Mouse (Mus musculus): Measurements from ENCODE around the gene Rab40c. TPM values are rescaled to one million over a fixed set of nuclear protein-coding genes. Genes with fewer than 3 reads are reported as not detected.
A peak's percentile ranks its signal among the peaks of the same experiment; 100 is the strongest.
"Not testable (repeated sequence)": the region's sequence is repeated elsewhere in the genome, so short reads cannot be mapped to it uniquely, and the experiment has no call there.

Gene Rab40c
- polyA plus RNA-seq, 1 experiment from 2014 or later = 48.7 TPM

- Histone ChIP-seq H3K27ac (no peak overlapping the region), H3K4me1 (replicated peaks) (peaks cover 50% of the 10 kb centered on the region), H3K4me3 (no peak overlapping the region), H3K9me3 (no peaks in the 10 kb centered on the region), H3K9ac (no peak overlapping the region; the same call in 1 of the 2 replicates), H3K4me2 (no peak overlapping the region), H3K27me3 (no peaks in the 10 kb centered on the region), H3K36me3 (peaks cover 31% of the 10 kb centered on the region)
- 93% methylated on average over 32 of the region's 32 CpGs for WGBS
- no peak for ATAC-seq (ENCODE audit: low FRiP score)
Measured at GRCm38 (mm10) chr17:25877741-25878610, 41.6 kb downstream of the Rab40c start.

- Histone ChIP-seq H3K36me3 (peaks cover 22% of the 10 kb centered on the region), H3K4me1 (replicated peaks) (peaks cover 50% of the 10 kb centered on the region), H3K4me3 (no peak overlapping the region), H3K27ac (no peak overlapping the region), H3K27me3 (no peaks in the 10 kb centered on the region), H3K4me2 (peak overlapping the region; percentile 96), H3K9me3 (no peaks in the 10 kb centered on the region), H3K9ac (peak overlapping the region; percentile 39; the same call in 1 of the 2 replicates)
- WGBS = 93% methylated on average over 3 of the region's 3 CpGs
- ATAC-seq (ENCODE audit: low FRiP score) = no peak
Measured at GRCm38 (mm10) chr17:25877025-25877424, 42.5 kb downstream of the Rab40c start.

GRCm38 (mm10) chr17:25876347-25876915, 43.1 kb downstream of the Rab40c start:
- H3K27ac ChIP-seq = peak overlapping the region; percentile 97

GRCm38 (mm10) chr17:25875171-25876136, 44.1 kb downstream of the Rab40c start:
- H3K4me1 ChIP-seq (replicated peaks) = peaks cover 36% of the 10 kb centered on the region
- H3K27me3 ChIP-seq = no peaks in the 10 kb centered on the region
- peaks cover 22% of the 10 kb centered on the region for H3K36me3 ChIP-seq
- ATAC-seq (ENCODE audit: low FRiP score) = peak; percentile 93
- peak overlapping the region; percentile 96 for H3K4me2 ChIP-seq
- peak overlapping the region; percentile 87 for H3K9ac ChIP-seq
- peak overlapping the region; percentile 80 for H3K4me3 ChIP-seq
- WGBS = 2% methylated on average over 59 of the region's 59 CpGs
- H3K9me3 ChIP-seq = no peaks in the 10 kb centered on the region
- peak overlapping the region; percentile 97 for H3K27ac ChIP-seq

More at GRCm38 (mm10) chr17:25876347-25876915, 43.1 kb downstream of the Rab40c start:
- H3K4me2 ChIP-seq = peak overlapping the region; percentile 96
- ATAC-seq (ENCODE audit: low FRiP score) = no peak
- H3K27me3 ChIP-seq = no peaks in the 10 kb centered on the region
- 58% methylated on average over 10 of the region's 10 CpGs for WGBS
- no peaks in the 10 kb centered on the region for H3K9me3 ChIP-seq
- peak overlapping the region; percentile 87 for H3K9ac ChIP-seq
- H3K36me3 ChIP-seq = peaks cover 22% of the 10 kb centered on the region
- H3K4me3 ChIP-seq = peak overlapping the region; percentile 80
- H3K4me1 ChIP-seq (replicated peaks) = peaks cover 46% of the 10 kb centered on the region

- Histone ChIP-seq H3K4me1 (replicated peaks) (peaks cover 29% of the 10 kb centered on the region), H3K4me2 (peak within 1 kb of the TSS; percentile 96), H3K9me3 (no peaks in the 10 kb centered on the region), H3K4me3 (peak within 1 kb of the TSS; percentile 80), H3K27me3 (no peaks in the 10 kb centered on the region), H3K36me3 (peaks cover 21% of the 10 kb centered on the region), H3K27ac (peak within 1 kb of the TSS; percentile 97), H3K9ac (peak within 1 kb of the TSS; percentile 87)
- peak; percentile 69 for ATAC-seq (ENCODE audit: low FRiP score)
- WGBS = under 1% methylated on average over 25 of the region's 25 CpGs
Measured at GRCm38 (mm10) chr17:25874721-25875170, 44.8 kb downstream of the Rab40c start, which contains the start of gene Mettl26. Gene Mettl26 (plus strand): TSS chr17:25875074.

- Histone ChIP-seq H3K4me2 (peak overlapping the region; percentile 96), H3K9me3 (no peaks in the 10 kb centered on the region), H3K4me3 (peak overlapping the region; percentile 80), H3K36me3 (peaks cover 17% of the 10 kb centered on the region), H3K4me1 (replicated peaks) (peaks cover 30% of the 10 kb centered on the region), H3K27me3 (no peaks in the 10 kb centered on the region), H3K9ac (peak overlapping the region; percentile 87), H3K27ac (peak overlapping the region; percentile 97)
- no peak for ATAC-seq (ENCODE audit: low FRiP score)
- 7% methylated on average over 14 of the region's 14 CpGs for WGBS
Measured at GRCm38 (mm10) chr17:25874148-25874720, 45.3 kb downstream of the Rab40c start.

GRCm38 (mm10) chr17:25873405-25874147, 46.0 kb downstream of the Rab40c start:
- peaks cover 10% of the 10 kb centered on the region for H3K36me3 ChIP-seq
- peak overlapping the region; percentile 96 for H3K4me2 ChIP-seq
- peak overlapping the region; percentile 80 for H3K4me3 ChIP-seq
- H3K27ac ChIP-seq = peak overlapping the region; percentile 97
- H3K27me3 ChIP-seq = no peaks in the 10 kb centered on the region
- ATAC-seq (ENCODE audit: low FRiP score) = no peak
- peak overlapping the region; percentile 87 for H3K9ac ChIP-seq
- 79% methylated on average over 11 of the region's 11 CpGs for WGBS
- H3K9me3 ChIP-seq = no peaks in the 10 kb centered on the region
- H3K4me1 ChIP-seq (replicated peaks) = peaks cover 35% of the 10 kb centered on the region

GRCm38 (mm10) chr17:25872676-25873075, 46.9 kb downstream of the Rab40c start:
- Histone ChIP-seq H3K4me1 (replicated peaks) (peaks cover 39% of the 10 kb centered on the region), H3K4me3 (no peak overlapping the region), H3K36me3 (peaks cover 1% of the 10 kb centered on the region), H3K9ac (no peak overlapping the region), H3K4me2 (no peak overlapping the region), H3K27me3 (peaks cover under 1% of the 10 kb centered on the region; the same call in 1 of the 2 replicates), H3K27ac (no peak overlapping the region), H3K9me3 (no peaks in the 10 kb centered on the region)
- no peak for ATAC-seq (ENCODE audit: low FRiP score)
- WGBS = 84% methylated on average over 3 of the region's 3 CpGs

GRCm38 (mm10) chr17:25871566-25871965, 48.0 kb downstream of the Rab40c start:
- ATAC-seq (ENCODE audit: low FRiP score); H3K27me3 ChIP-seq; H3K4me3 ChIP-seq; H3K4me2 ChIP-seq; H3K27ac ChIP-seq; H3K9ac ChIP-seq; H3K9me3 ChIP-seq; H3K36me3 ChIP-seq: not testable (repeated sequence)
- H3K4me1 ChIP-seq (replicated peaks) = peaks cover 35% of the 10 kb centered on the region

- Histone ChIP-seq H3K27ac (no peak overlapping the region), H3K4me1 (replicated peaks) (peaks cover 26% of the 10 kb centered on the region), H3K4me2 (no peak overlapping the region), H3K36me3 (no peaks in the 10 kb centered on the region), H3K9me3 (no peaks in the 10 kb centered on the region), H3K9ac (no peak overlapping the region), H3K27me3 (peaks cover 3% of the 10 kb centered on the region), H3K4me3 (no peak overlapping the region)
- 86% methylated on average over 2 of the region's 2 CpGs for WGBS
- no peak for ATAC-seq (ENCODE audit: low FRiP score)
Measured at GRCm38 (mm10) chr17:25869954-25870353, 49.6 kb downstream of the Rab40c start.

GRCm38 (mm10) chr17:25869498-25869897, 50.0 kb downstream of the Rab40c start:
- H3K36me3 ChIP-seq = no peaks in the 10 kb centered on the region
- H3K9me3 ChIP-seq = no peaks in the 10 kb centered on the region
- peaks cover 3% of the 10 kb centered on the region for H3K27me3 ChIP-seq
- H3K9ac ChIP-seq = no peak overlapping the region
- no peak overlapping the region for H3K4me3 ChIP-seq
- ATAC-seq (ENCODE audit: low FRiP score) = no peak
- 89% methylated on average over 8 of the region's 8 CpGs for WGBS
- H3K27ac ChIP-seq = no peak overlapping the region
- H3K4me2 ChIP-seq = no peak overlapping the region
- H3K4me1 ChIP-seq (replicated peaks) = peaks cover 26% of the 10 kb centered on the region
